12 mouse cellular contexts compared by ENCODE assay signal in genomic region chr9:86525600-86525999, GRCm38 (mm10).
"Had no signal": no experiment of that assay in that cellular context is flagged by ENCODE, and none has a peak within 500 bp of the region (broad histone marks: within the 10 kb centered on the region; RNA-seq: fewer than 3 reads in every experiment).

No protein-coding gene starts in this region.

- H3K4me3 ChIP-seq: limb, embryonic 10.5 days; liver, embryonic 15.5 days; midbrain, embryonic 13.5 days; stomach, embryonic 15.5 days had no signal

- H3K27ac ChIP-seq: kidney, postnatal 0 days; limb, embryonic 10.5 days; liver, embryonic 15.5 days; midbrain, embryonic 13.5 days; stomach, embryonic 15.5 days had no signal

- H3K9ac ChIP-seq: liver, embryonic 15.5 days; midbrain, embryonic 13.5 days; stomach, embryonic 15.5 days had no signal

- DNase-seq: kidney, postnatal 36 days; lung, adult 2 months; lung, postnatal 36 days; right cerebral cortex, postnatal 14 days; thymus, postnatal 4 days had no signal

- H3K9me3 ChIP-seq: limb, embryonic 10.5 days; liver, embryonic 15.5 days; midbrain, embryonic 13.5 days; stomach, embryonic 15.5 days had no signal

- H3K27me3 ChIP-seq: liver, embryonic 15.5 days; midbrain, embryonic 13.5 days; stomach, embryonic 15.5 days had no signal

- ATAC-seq: lung, postnatal 0 days; midbrain, embryonic 13.5 days had no signal

- H3K4me2 ChIP-seq: liver, embryonic 11.5 days; liver, embryonic 15.5 days; midbrain, embryonic 13.5 days; stomach, embryonic 15.5 days had no signal

- H3K4me1 ChIP-seq: limb, embryonic 10.5 days; liver, embryonic 15.5 days; midbrain, embryonic 13.5 days; stomach, embryonic 15.5 days had no signal
